Mouse (Mus musculus) testis, postnatal 14 days (tissue): ENCODE measurements around the gene Ankrd54.

Experiments used
- DNase-seq: peaks from one replicate; pipeline ENCODE4 v3.0.0; 2021; ENCODE audit warnings: low spot score

Gene Ankrd54

GRCm38 (mm10) chr15:79075658-79076365, 13.1 kb upstream of the Ankrd54 start:
- DNase-seq = no peak

GRCm38 (mm10) chr15:79074913-79075532, 12.3 kb upstream of the Ankrd54 start, which contains the start of gene Eif3l:
Gene Eif3l (plus strand): TSS chr15:79075179.
- DNase-seq = peak; percentile 89

GRCm38 (mm10) chr15:79074446-79074845, 11.8 kb upstream of the Ankrd54 start:
- no peak for DNase-seq

- no peak for DNase-seq
These were observed 11.1 kb upstream of the Ankrd54 start for GRCm38 (mm10) chr15:79073752-79074151.

- DNase-seq = no peak
These were observed 8.7 kb upstream of the Ankrd54 start for GRCm38 (mm10) chr15:79071117-79072039.

- no peak for DNase-seq
These were observed 5.7 kb upstream of the Ankrd54 start for GRCm38 (mm10) chr15:79068416-79068815.

GRCm38 (mm10) chr15:79067631-79068030, 4.9 kb upstream of the Ankrd54 start:
- no peak for DNase-seq

- DNase-seq = no peak
These were observed 3.6 kb upstream of the Ankrd54 start for GRCm38 (mm10) chr15:79066276-79066675.

- DNase-seq = no peak
These were observed 2.5 kb upstream of the Ankrd54 start for GRCm38 (mm10) chr15:79065086-79065770.

GRCm38 (mm10) chr15:79063160-79063740, 557 bp upstream of the Ankrd54 start:
- DNase-seq = no peak

GRCm38 (mm10) chr15:79060887-79061565, 1.7 kb downstream of the Ankrd54 start:
- DNase-seq = peak; percentile 49

GRCm38 (mm10) chr15:79057850-79058249, 4.8 kb downstream of the Ankrd54 start:
- no peak for DNase-seq

- no peak for DNase-seq
These were observed 6.1 kb downstream of the Ankrd54 start for GRCm38 (mm10) chr15:79056601-79057000.

- no peak for DNase-seq
These were observed 10.3 kb downstream of the Ankrd54 start for GRCm38 (mm10) chr15:79052366-79052765.

GRCm38 (mm10) chr15:79051461-79052360, 11.0 kb downstream of the Ankrd54 start:
- no peak for DNase-seq

- no peak for DNase-seq
These were observed 11.7 kb downstream of the Ankrd54 start for GRCm38 (mm10) chr15:79050964-79051363.

GRCm38 (mm10) chr15:79050160-79050845, 12.4 kb downstream of the Ankrd54 start:
- DNase-seq = no peak

GRCm38 (mm10) chr15:79048186-79048585, 14.5 kb downstream of the Ankrd54 start:
- no peak for DNase-seq

GRCm38 (mm10) chr15:79044837-79045236, 17.9 kb downstream of the Ankrd54 start:
- DNase-seq = no peak
